ENCODE assay signal across 15 mouse cellular contexts in the genomic region with DNA sequence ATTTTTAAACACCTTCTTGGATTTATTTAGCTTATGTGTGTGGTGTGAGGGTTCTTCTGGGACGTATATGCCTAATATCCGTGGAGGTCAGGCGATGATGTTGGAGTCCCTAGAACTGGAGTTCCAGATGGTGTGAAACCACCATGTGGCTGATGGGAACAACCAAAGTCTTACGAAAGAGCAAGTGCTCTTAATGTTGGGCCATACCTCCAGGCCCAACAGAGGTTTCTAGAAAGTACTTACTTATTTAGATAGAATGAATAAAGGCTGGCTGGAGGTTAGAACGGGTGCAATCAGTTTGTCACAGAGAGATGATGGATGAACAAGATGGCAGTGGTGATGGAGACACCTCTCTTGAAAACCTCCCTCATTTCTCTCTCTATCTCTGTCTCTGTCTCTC.
"Had no signal": no experiment of that assay in that cellular context is flagged by ENCODE, and none has a peak within 500 bp of the region (broad histone marks: within the 10 kb centered on the region; RNA-seq: fewer than 3 reads in every experiment).

No protein-coding gene starts in this region.

- H3K9ac ChIP-seq: limb, embryonic 12.5 days; limb, embryonic 15.5 days; liver, embryonic 14.5 days; liver, postnatal 0 days; lung, embryonic 14.5 days; midbrain, embryonic 13.5 days had no signal

- DNase-seq: kidney, adult 18-20 months; kidney, adult 9 months; kidney, postnatal 14 days; kidney, postnatal 4 days; liver, postnatal 0 days; lung, embryonic 14.5 days; thymus, adult 18-20 months; thymus, postnatal 36 days had no signal

- H3K27me3 ChIP-seq: limb, embryonic 12.5 days; limb, embryonic 15.5 days had no signal

- H3K36me3 ChIP-seq: limb, embryonic 12.5 days; limb, embryonic 15.5 days; midbrain, embryonic 13.5 days had no signal

- ATAC-seq: liver, postnatal 0 days; lung, postnatal 0 days; midbrain, embryonic 13.5 days had no signal

- H3K4me3 ChIP-seq: limb, embryonic 12.5 days; limb, embryonic 15.5 days; midbrain, embryonic 13.5 days had no signal

- H3K9me3 ChIP-seq: limb, embryonic 12.5 days; limb, embryonic 15.5 days; midbrain, embryonic 13.5 days had no signal

- H3K4me2 ChIP-seq: limb, embryonic 12.5 days; limb, embryonic 15.5 days; liver, embryonic 11.5 days; lung, embryonic 14.5 days; midbrain, embryonic 13.5 days had no signal

- H3K27ac ChIP-seq: limb, embryonic 12.5 days; limb, embryonic 15.5 days; liver, embryonic 14.5 days; macrophage; midbrain, embryonic 13.5 days had no signal
